Mouse (Mus musculus) bone marrow macrophage, adult 2 months (primary cell): ENCODE data around the gene Cpped1.

Source experiments
- CTCF ChIP-seq: IDR thresholded peaks from 2 replicates; pipeline ENCODE4 v1.5.1; 2012; ENCODE audit warnings: low read depth, mild to moderate bottlenecking, low read length, moderate library complexity
- POLR2A ChIP-seq: IDR thresholded peaks from 2 replicates; pipeline ENCODE4 v1.6.1; 2012; ENCODE audit warnings: mild to moderate bottlenecking, low read depth, low read length, borderline replicate concordance

- TF ChIP-seq POLR2A (no peak), CTCF (no peak)
Measured at GRCm38 (mm10) chr16:11755281-11756066, 153.8 kb downstream of the Cpped1 start.
